Mouse (Mus musculus): Measurements from ENCODE around the gene Dgkk. TPM values are rescaled to one million over a fixed set of nuclear protein-coding genes. Genes with fewer than 3 reads are reported as not detected.
"Not testable (repeated sequence)": the region's sequence is repeated elsewhere in the genome, so short reads cannot be mapped to it uniquely, and the experiment has no call there.

The Dgkk gene
- polyA plus RNA-seq, 1 experiment from 2014 or later: 0.62 TPM

DNA sequence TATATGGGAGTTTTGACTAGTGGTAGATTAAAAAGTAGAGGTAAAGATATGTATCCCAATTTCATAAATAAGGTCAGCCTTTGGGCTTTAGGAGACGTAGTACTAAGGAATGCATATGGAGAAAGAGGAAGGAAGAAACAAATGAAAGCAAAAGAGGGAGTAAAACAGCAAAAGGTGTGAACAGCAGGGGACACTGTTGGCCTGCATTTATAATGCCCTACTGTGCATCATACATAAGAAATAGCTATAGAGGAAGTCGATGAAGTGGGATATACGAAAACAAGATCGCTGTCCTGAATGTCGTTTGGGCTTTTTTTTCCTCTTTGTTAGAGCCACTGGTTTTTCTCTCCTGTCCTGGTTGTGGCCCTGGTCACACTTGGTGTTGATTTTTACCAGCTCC, 143.1 kb downstream of the Dgkk start:
- Histone ChIP-seq H3K27ac (no peak overlapping the region), H3K9me3 (replicated peaks) (no peaks in the 10 kb centered on the region), H3K4me3 (no peak overlapping the region), H3K27me3 (replicated peaks) (no peaks in the 10 kb centered on the region), H3K4me2 (no peak overlapping the region), H3K9ac (no peak overlapping the region), H3K36me3 (no peaks in the 10 kb centered on the region), H3K4me1 (no peaks in the 10 kb centered on the region)
- WGBS (ENCODE audit: insufficient replicate concordance): 24% methylated on average over 5 of the region's 5 CpGs
- ATAC-seq: no peak

DNA sequence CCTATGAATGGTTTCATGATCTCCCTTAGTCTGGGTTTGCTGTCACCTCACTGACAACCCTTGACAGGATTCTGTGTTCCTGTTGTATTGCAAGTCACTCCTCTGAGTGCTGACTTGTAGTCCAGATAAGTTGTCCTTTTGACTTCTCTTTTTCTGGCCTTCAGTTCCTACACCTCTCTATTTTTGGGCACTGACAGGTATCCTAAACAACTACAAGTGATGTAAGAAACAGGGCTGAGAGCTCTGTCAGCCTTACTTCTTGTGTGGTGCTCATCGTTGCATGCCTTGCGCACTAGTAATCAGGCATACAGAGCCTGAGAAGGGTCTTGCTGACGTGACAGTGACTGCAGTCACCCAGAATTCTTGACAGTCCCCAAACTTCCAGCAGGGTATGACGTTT, 147.1 kb downstream of the Dgkk start:
- no peaks in the 10 kb centered on the region for H3K36me3 ChIP-seq
- H3K27me3 ChIP-seq (replicated peaks): no peaks in the 10 kb centered on the region
- no peak overlapping the region for H3K4me3 ChIP-seq
- no peak overlapping the region for H3K27ac ChIP-seq
- 60% methylated on average over 4 of the region's 4 CpGs for WGBS (ENCODE audit: insufficient replicate concordance)
- H3K4me1 ChIP-seq: no peaks in the 10 kb centered on the region
- no peak overlapping the region for H3K4me2 ChIP-seq
- ATAC-seq: no peak
- no peaks in the 10 kb centered on the region for H3K9me3 ChIP-seq (replicated peaks)
- no peak overlapping the region for H3K9ac ChIP-seq

DNA sequence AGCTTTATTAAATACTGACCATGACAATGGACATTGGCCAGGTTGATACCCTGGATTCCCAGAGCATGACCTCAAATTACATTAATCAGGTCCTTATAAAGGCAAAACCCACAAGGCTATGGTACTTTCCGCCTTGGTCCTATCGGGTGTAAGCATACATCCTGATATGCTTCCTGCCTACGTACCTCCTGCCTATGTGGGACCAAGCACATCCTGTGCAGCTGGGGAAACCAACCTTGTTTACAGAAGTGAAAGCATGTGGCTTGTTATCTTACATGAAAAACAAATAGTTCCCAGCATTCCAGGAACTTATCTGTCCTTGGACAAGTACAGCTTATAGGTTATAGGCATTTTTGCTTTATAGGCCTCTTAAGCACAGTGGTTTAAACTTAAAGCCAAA, 189.5 kb downstream of the Dgkk start:
- H3K9ac ChIP-seq: no peak overlapping the region
- 37% methylated on average over 3 of the region's 3 CpGs for WGBS (ENCODE audit: insufficient replicate concordance)
- no peaks in the 10 kb centered on the region for H3K9me3 ChIP-seq (replicated peaks)
- no peak overlapping the region for H3K4me2 ChIP-seq
- no peaks in the 10 kb centered on the region for H3K4me1 ChIP-seq
- no peaks in the 10 kb centered on the region for H3K36me3 ChIP-seq
- no peaks in the 10 kb centered on the region for H3K27me3 ChIP-seq (replicated peaks)
- H3K4me3 ChIP-seq: no peak overlapping the region
- no peak overlapping the region for H3K27ac ChIP-seq
- ATAC-seq: no peak

DNA sequence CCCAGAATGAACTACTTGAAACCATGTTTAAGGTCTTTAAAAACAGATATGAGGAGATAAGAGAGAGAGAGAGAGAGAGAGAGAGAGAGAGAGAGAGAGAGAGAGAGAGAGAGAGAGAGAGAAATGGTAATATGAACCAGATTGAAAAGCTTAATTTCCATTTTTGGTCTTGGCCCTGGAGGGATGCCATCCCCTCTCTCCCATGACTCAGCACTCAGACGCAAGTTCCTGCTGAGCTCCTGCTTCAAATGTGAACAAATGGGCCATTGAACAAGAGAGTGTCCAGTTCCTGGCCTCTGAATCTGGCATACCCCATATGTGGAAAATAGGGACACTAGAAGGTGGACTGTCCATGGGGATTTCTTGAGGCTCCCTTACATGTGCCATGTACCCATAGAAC, 192.8 kb downstream of the Dgkk start:
- H3K9me3 ChIP-seq (replicated peaks): no peaks in the 10 kb centered on the region
- WGBS (ENCODE audit: insufficient replicate concordance): 13% methylated on average over 1 of the region's 1 CpGs
- H3K4me2 ChIP-seq: no peak overlapping the region

DNA sequence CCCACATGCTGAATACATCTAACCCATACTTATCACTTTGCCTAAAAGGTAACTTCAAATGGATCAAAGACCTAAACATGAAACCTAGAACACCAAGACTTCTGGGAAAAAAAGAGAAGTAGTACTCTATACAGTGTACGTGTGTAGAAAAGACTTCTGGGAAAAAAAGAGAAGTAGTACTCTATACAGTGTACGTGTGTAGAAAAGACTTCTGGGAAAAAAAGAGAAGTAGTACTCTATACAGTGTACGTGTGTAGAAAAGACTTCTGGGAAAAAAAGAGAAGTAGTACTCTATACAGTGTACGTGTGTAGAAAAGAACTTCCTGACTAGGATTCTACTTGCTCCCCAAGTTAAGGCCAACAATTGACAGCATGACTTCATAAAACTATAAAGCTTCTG, 204.8 kb downstream of the Dgkk start:
- not testable (repeated sequence) for H3K9ac ChIP-seq; H3K4me2 ChIP-seq; H3K36me3 ChIP-seq; H3K4me3 ChIP-seq; H3K27me3 ChIP-seq (replicated peaks); H3K27ac ChIP-seq; H3K9me3 ChIP-seq (replicated peaks); H3K4me1 ChIP-seq; ATAC-seq
- 36% methylated on average over 4 of the region's 4 CpGs for WGBS (ENCODE audit: insufficient replicate concordance)

More for the DNA sequence above, 192.8 kb downstream of the Dgkk start:
- H3K27ac ChIP-seq: no peak overlapping the region
- no peaks in the 10 kb centered on the region for H3K27me3 ChIP-seq (replicated peaks)
- no peak for ATAC-seq
- H3K9ac ChIP-seq: no peak overlapping the region
- no peaks in the 10 kb centered on the region for H3K36me3 ChIP-seq
- no peaks in the 10 kb centered on the region for H3K4me1 ChIP-seq
- no peak overlapping the region for H3K4me3 ChIP-seq

Measured in liver, embryonic 12.5 days (tissue).